Comparison of ENCODE assay signal across 8 mouse cellular contexts in genomic region chr8:70493692-70494415, GRCm38 (mm10). TPM values are rescaled to one million over a fixed set of nuclear protein-coding genes. Genes with fewer than 3 reads are reported as not detected.
DNase-seq lines count a peak whose midpoint lies in the region; ATAC-seq and TF ChIP-seq lines count a peak whose summit lies in the region.
"Had no signal": no experiment of that assay in that cellular context is flagged by ENCODE, and none has a peak within 500 bp of the region (broad histone marks: within the 10 kb centered on the region; RNA-seq: fewer than 3 reads in every experiment).

No protein-coding gene starts in this region.

- 0% methylated on average over 39 of the region's 47 CpGs for WGBS in lung, postnatal 0 days
- WGBS in forebrain, embryonic 14.5 days = 1% methylated on average over 45 of the region's 47 CpGs
- 2% methylated on average over 46 of the region's 47 CpGs for WGBS in liver, embryonic 13.5 days (ENCODE audit: insufficient replicate concordance)

- TF ChIP-seq CTCF in lung, postnatal 0 days (IDR thresholded peaks at IDR 0.05) = no peak

- H3K9me3 ChIP-seq in lung, postnatal 0 days (ENCODE audit: low read length) = no peaks in the 10 kb centered on the region
- no peaks in the 10 kb centered on the region for H3K9me3 ChIP-seq in forebrain, embryonic 14.5 days (replicated peaks; ENCODE audit: control insufficient read depth, low read length)
- no peaks in the 10 kb centered on the region for H3K9me3 ChIP-seq in liver, embryonic 13.5 days (replicated peaks)

- H3K27ac ChIP-seq in lung, postnatal 0 days (ENCODE audit: low read length) = no peak overlapping the region
- no peak overlapping the region for H3K27ac ChIP-seq in forebrain, embryonic 14.5 days (ENCODE audit: low read depth, low read length)
- H3K27ac ChIP-seq in liver, embryonic 13.5 days = no peak overlapping the region

- H3K9ac ChIP-seq in lung, postnatal 0 days (replicated peaks; ENCODE audit: low read depth) = no peak overlapping the region
- no peak overlapping the region for H3K9ac ChIP-seq in forebrain, embryonic 14.5 days (ENCODE audit: low read length)
- H3K9ac ChIP-seq in liver, embryonic 13.5 days = no peak overlapping the region

- H3K4me3 ChIP-seq in lung, postnatal 0 days (ENCODE audit: low read depth, low read length) = peak overlapping the region; percentile 49
- peak overlapping the region; percentile 30 for H3K4me3 ChIP-seq in forebrain, embryonic 14.5 days (ENCODE audit: low read depth, low read length)
- H3K4me3 ChIP-seq in liver, embryonic 13.5 days (replicated peaks) = peak overlapping the region; percentile 45

- H3K27me3 ChIP-seq in lung, postnatal 0 days (replicated peaks; ENCODE audit: insufficient read depth, low read length) = peaks cover 42% of the 10 kb centered on the region
- H3K27me3 ChIP-seq in forebrain, embryonic 14.5 days (replicated peaks; ENCODE audit: control insufficient read depth, insufficient read depth, low read length) = peaks cover 99% of the 10 kb centered on the region
- peaks cover 100% of the 10 kb centered on the region for H3K27me3 ChIP-seq in liver, embryonic 13.5 days

- H3K4me2 ChIP-seq in lung, postnatal 0 days (replicated peaks; ENCODE audit: low read depth, low read length) = peak overlapping the region; percentile 82
- peak overlapping the region; percentile 57 for H3K4me2 ChIP-seq in forebrain, embryonic 14.5 days (ENCODE audit: low read length)
- no peak overlapping the region for H3K4me2 ChIP-seq in liver, embryonic 13.5 days

- no peak for TF ChIP-seq EP300 in lung, postnatal 0 days (IDR thresholded peaks at IDR 0.05)

- DNase-seq in lung, postnatal 0 days (ENCODE audit: low spot score) = no peak
- no peak for DNase-seq in lung, postnatal 4 days
- DNase-seq in forebrain, embryonic 14.5 days (ENCODE audit: low spot score) = no peak
- no peak for DNase-seq in liver, embryonic 13.5 days
- no peak for DNase-seq in retina, embryonic 14.5 days (ENCODE audit: low spot score)
- DNase-seq in kidney, postnatal 36 days = no peak
- DNase-seq in yolk sac, embryonic 10.5 days (ENCODE audit: low spot score) = no peak

- H3K36me3 ChIP-seq in lung, postnatal 0 days (ENCODE audit: insufficient read depth, low read length) = no peaks in the 10 kb centered on the region
- no peaks in the 10 kb centered on the region for H3K36me3 ChIP-seq in forebrain, embryonic 14.5 days (ENCODE audit: control insufficient read depth, insufficient read depth, low read length)
- no peaks in the 10 kb centered on the region for H3K36me3 ChIP-seq in liver, embryonic 13.5 days

- ATAC-seq in lung, postnatal 0 days = no peak
- no peak for ATAC-seq in forebrain, embryonic 14.5 days
- no peak for ATAC-seq in liver, embryonic 13.5 days (ENCODE audit: low read depth)

- peaks cover 21% of the 10 kb centered on the region for H3K4me1 ChIP-seq in lung, postnatal 0 days (ENCODE audit: insufficient read depth, low read depth, low read length)
- peaks cover 6% of the 10 kb centered on the region; the same call in 1 of the 2 replicates for H3K4me1 ChIP-seq in forebrain, embryonic 14.5 days (ENCODE audit: control insufficient read depth, insufficient read depth, low read length)
- peaks cover 42% of the 10 kb centered on the region for H3K4me1 ChIP-seq in liver, embryonic 13.5 days (replicated peaks)

RNA-seq across cellular contexts. Expression of gene Crlf1, which starts 0.9 kb away (rescaled TPM):
- 98.7 and 112 TPM in 2 replicates for polyA plus RNA-seq in lung, postnatal 0 days (2015; fragmentation: Nextera tagmentation; extraction: Ambion mirVana)
- polyA plus RNA-seq in forebrain, embryonic 14.5 days (2014; fragmentation: Nextera tagmentation; extraction: Ambion mirVana) = 1.7 and 3.2 TPM in 2 replicates
- 3.2 and 3.6 TPM in 2 replicates for polyA plus RNA-seq in liver, embryonic 13.5 days (2015; fragmentation: Nextera tagmentation; extraction: Ambion mirVana)
- polyA plus RNA-seq: liver, adult 2 months had no signal

RNA-seq across cellular contexts. Expression of gene Tmem59l, which starts 6.7 kb away (rescaled TPM):
- polyA plus RNA-seq in lung, postnatal 0 days (2015; fragmentation: Nextera tagmentation; extraction: Ambion mirVana) = 4.1 and 5.2 TPM in 2 replicates
- 84.4 and 87.4 TPM in 2 replicates for polyA plus RNA-seq in forebrain, embryonic 14.5 days (2014; fragmentation: Nextera tagmentation; extraction: Ambion mirVana)
- 0.14 and 0.33 TPM in 2 replicates for polyA plus RNA-seq in liver, embryonic 13.5 days (2015; fragmentation: Nextera tagmentation; extraction: Ambion mirVana)
- polyA plus RNA-seq: liver, adult 2 months had no signal

RNA-seq across cellular contexts. Expression of gene Rex1bd, which starts 12.7 kb away (rescaled TPM):
- polyA plus RNA-seq in lung, postnatal 0 days (2015; fragmentation: Nextera tagmentation; extraction: Ambion mirVana) = 103 and 117 TPM in 2 replicates
- polyA plus RNA-seq in forebrain, embryonic 14.5 days (2014; fragmentation: Nextera tagmentation; extraction: Ambion mirVana) = 174 and 199 TPM in 2 replicates
- 81.2 and 82.3 TPM in 2 replicates for polyA plus RNA-seq in liver, embryonic 13.5 days (2015; fragmentation: Nextera tagmentation; extraction: Ambion mirVana)

RNA-seq across cellular contexts. Expression of gene Uba52, which starts 16.7 kb away (rescaled TPM):
- 723 and 836 TPM in 2 replicates for polyA plus RNA-seq in lung, postnatal 0 days (2015; fragmentation: Nextera tagmentation; extraction: Ambion mirVana)
- polyA plus RNA-seq in forebrain, embryonic 14.5 days (2014; fragmentation: Nextera tagmentation; extraction: Ambion mirVana) = 709 and 911 TPM in 2 replicates
- polyA plus RNA-seq in liver, embryonic 13.5 days (2015; fragmentation: Nextera tagmentation; extraction: Ambion mirVana) = 736 and 758 TPM in 2 replicates

RNA-seq across cellular contexts. Expression of gene Klhl26, which starts 17.1 kb away (rescaled TPM):
- 19.0 and 21.6 TPM in 2 replicates for polyA plus RNA-seq in lung, postnatal 0 days (2015; fragmentation: Nextera tagmentation; extraction: Ambion mirVana)
- polyA plus RNA-seq in forebrain, embryonic 14.5 days (2014; fragmentation: Nextera tagmentation; extraction: Ambion mirVana) = 19.3 and 19.6 TPM in 2 replicates
- 6.7 and 7.0 TPM in 2 replicates for polyA plus RNA-seq in liver, embryonic 13.5 days (2015; fragmentation: Nextera tagmentation; extraction: Ambion mirVana)

Comparison
In these comparisons a context has a peak if more than half of its experiments do, and no peak if none do; other contexts are left out.
1. RNA of gene Crlf1, which starts 0.9 kb away (polyA plus RNA-seq): 98.7 to 112 TPM in lung, postnatal 0 days; 3.2 to 3.6 TPM in liver, embryonic 13.5 days and 1.7 to 3.2 TPM in forebrain, embryonic 14.5 days; every median in the first group is over 10 times any median in the second.
2. RNA of gene Tmem59l, which starts 6.7 kb away (polyA plus RNA-seq): 84.4 to 87.4 TPM in forebrain, embryonic 14.5 days; 4.1 to 5.2 TPM in lung, postnatal 0 days and 0.14 to 0.33 TPM in liver, embryonic 13.5 days; every median in the first group is over 10 times any median in the second.
3. Peak in every context shown above with its lines, with median percentiles within 50 percentile points of each other: H3K4me3 ChIP-seq.